ENCODE assay signal across 20 mouse cellular contexts in the genomic region with DNA sequence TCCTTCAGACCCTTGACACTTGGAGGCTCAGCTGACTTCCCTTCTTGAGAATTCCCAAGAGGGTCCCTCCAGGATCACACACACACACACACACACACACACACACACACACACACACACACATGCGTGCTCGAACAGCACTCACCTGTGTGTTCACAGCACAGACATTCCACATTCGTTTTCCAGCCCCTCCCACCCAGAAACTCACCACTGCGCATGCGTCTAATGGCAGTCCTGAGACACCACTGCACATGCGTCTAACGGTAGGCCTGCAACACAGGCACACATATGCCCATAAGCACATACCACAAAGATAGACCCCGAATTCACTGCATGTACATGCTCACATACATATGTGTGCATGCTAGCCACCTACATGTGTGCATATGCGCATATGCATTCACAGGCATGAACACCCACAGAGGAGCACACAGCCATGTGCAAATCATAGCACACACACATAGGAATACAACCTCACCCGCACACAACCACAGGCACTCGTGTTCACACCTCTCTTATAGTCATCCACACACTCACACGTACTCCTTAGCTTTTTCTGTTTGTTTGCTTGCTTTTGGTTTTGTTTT. TPM values are rescaled to one million over a fixed set of nuclear protein-coding genes. Genes with fewer than 3 reads are reported as not detected.
"Had no signal": no experiment of that assay in that cellular context is flagged by ENCODE, and none has a peak within 500 bp of the region (broad histone marks: within the 10 kb centered on the region; RNA-seq: fewer than 3 reads in every experiment).

No protein-coding gene starts in this region.

- H3K9me3 ChIP-seq: liver, embryonic 15.5 days; megakaryocyte, embryonic 14.5 days; midbrain, embryonic 13.5 days; midbrain, embryonic 15.5 days; neural tube, embryonic 12.5 days; stomach, embryonic 15.5 days had no signal

- H3K9ac ChIP-seq: liver, embryonic 15.5 days; lung, embryonic 14.5 days; midbrain, embryonic 13.5 days; midbrain, embryonic 15.5 days; neural tube, embryonic 12.5 days; stomach, embryonic 15.5 days had no signal

- DNase-seq: lung, adult 18-20 months; lung, embryonic 14.5 days; lung, postnatal 10 days; lung, postnatal 4 days; right cerebral cortex, postnatal 14 days; thymus, adult 2 months; thymus, postnatal 14 days; thymus, postnatal 36 days had no signal

- H3K4me2 ChIP-seq: liver, embryonic 15.5 days; lung, embryonic 14.5 days; midbrain, embryonic 11.5 days; midbrain, embryonic 13.5 days; midbrain, embryonic 15.5 days; neural tube, embryonic 12.5 days; stomach, embryonic 15.5 days had no signal

- ATAC-seq: midbrain, embryonic 13.5 days; midbrain, embryonic 15.5 days had no signal

- H3K4me3 ChIP-seq: liver, embryonic 15.5 days; megakaryocyte, embryonic 14.5 days; midbrain, embryonic 13.5 days; midbrain, embryonic 15.5 days; neural tube, embryonic 12.5 days; stomach, embryonic 15.5 days had no signal

- H3K27me3 ChIP-seq: midbrain, embryonic 13.5 days; midbrain, embryonic 15.5 days; neural tube, embryonic 12.5 days; stomach, embryonic 15.5 days had no signal

- H3K27ac ChIP-seq: liver, embryonic 15.5 days; midbrain, embryonic 13.5 days; midbrain, embryonic 15.5 days; neural tube, embryonic 12.5 days; stomach, embryonic 15.5 days; stomach, postnatal 0 days had no signal

- H3K36me3 ChIP-seq: liver, embryonic 15.5 days; midbrain, embryonic 13.5 days; midbrain, embryonic 15.5 days; neural tube, embryonic 12.5 days; stomach, embryonic 15.5 days had no signal

RNA-seq across cellular contexts. Expression of gene Gm49486, which starts 29.7 kb away (rescaled TPM):
- total RNA-seq: monocyte, adult 5-6 weeks had no signal
- polyA plus RNA-seq: liver, embryonic 15.5 days; spleen, adult 2 months had no signal

RNA-seq across cellular contexts. Expression of gene Sox10, which starts 34.4 kb away (rescaled TPM):
- total RNA-seq: monocyte, adult 5-6 weeks; neutrophil, adult 5-6 weeks had no signal

RNA-seq across cellular contexts. Expression of gene Slc16a8, which starts 55.1 kb away (rescaled TPM):
- total RNA-seq: monocyte, adult 5-6 weeks; neutrophil, adult 5-6 weeks had no signal
- polyA plus RNA-seq: liver, embryonic 15.5 days; spleen, adult 2 months; testis, adult 2 months had no signal

RNA-seq across cellular contexts. Expression of gene 1700088E04Rik, which starts 58.4 kb away (rescaled TPM):
- total RNA-seq: monocyte, adult 5-6 weeks had no signal
